Mouse (Mus musculus) layer of hippocampus, adult 9-11 months (tissue): Measurements from ENCODE around the gene Atp5d.
A peak's percentile ranks its signal among the peaks of the same experiment; 100 is the strongest.

Experiments
- DNase-seq: peaks from one replicate; pipeline ENCODE4 v3.0.0; 2022

Gene Atp5d

DNA sequence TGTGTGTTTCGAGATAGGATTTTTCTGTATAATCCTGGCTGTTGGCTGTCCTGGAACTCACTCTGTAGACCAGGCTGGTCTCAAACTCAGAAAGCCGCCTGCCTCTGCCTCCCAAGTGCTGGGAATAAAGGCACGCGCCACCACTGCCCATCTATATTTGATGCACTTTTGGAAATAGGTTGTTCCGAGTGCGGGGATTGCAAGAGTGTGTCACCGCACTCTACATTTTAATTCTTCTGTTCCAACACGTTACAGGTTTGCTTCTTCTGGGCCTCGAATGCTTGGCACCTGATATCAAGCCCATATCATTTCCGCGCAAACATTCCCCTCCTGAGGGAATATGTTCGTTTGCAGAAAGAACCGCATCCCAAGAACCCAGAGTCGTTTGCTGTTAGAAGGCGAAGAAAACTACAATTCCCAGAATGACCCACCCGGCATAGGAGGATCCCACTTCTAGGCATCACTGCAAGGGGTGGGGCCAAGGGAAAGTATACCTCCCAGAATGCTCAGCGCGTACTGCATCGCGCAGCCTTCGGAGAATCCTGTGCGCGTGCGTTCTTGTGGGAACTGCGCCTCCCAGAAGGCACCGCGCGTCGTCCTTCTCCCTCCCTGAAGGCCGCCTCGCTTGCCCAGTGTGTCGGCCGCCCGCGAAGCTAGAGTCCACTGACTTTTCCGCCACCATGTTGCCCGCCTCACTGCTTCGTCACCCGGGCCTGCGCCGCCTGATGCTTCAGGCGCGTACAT, 3.5 kb downstream of the Atp5d start:
- peak; percentile 97 for DNase-seq

DNA sequence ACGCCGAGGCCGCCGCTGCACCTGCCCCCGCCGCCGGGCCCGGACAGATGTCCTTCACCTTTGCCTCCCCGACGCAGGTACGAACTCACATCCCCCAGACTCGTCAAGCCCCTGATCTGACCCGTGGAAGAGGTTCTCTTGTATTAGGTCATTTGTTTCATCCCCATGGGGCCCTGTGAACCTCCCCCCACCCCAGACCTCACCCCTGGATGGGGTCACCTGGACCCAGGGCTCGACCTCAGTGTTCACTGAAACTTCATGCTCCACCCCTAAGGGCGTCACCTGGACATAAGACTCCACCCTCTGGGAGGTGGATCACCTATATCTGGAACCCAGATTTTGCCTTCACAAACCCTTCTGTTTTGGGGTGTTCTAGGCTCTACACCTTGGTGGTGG, 4.1 kb downstream of the Atp5d start:
- no peak for DNase-seq

DNA sequence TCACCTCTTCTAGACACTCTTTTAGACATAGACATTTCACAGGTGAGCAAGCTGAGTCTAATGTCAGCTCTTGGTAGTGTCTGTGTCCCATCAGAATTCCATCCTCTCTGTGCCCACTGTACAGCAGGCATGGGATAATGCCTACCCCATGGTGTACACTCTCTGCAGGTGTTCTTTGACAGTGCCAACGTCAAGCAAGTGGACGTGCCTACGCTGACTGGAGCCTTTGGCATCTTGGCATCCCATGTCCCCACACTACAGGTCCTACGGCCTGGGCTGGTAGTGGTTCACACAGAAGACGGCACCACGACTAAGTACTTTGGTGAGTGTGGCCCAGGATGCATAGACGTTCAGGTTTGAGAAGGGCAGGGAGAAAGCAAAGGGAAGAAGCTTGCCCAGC, 5.2 kb downstream of the Atp5d start:
- DNase-seq: no peak

DNA sequence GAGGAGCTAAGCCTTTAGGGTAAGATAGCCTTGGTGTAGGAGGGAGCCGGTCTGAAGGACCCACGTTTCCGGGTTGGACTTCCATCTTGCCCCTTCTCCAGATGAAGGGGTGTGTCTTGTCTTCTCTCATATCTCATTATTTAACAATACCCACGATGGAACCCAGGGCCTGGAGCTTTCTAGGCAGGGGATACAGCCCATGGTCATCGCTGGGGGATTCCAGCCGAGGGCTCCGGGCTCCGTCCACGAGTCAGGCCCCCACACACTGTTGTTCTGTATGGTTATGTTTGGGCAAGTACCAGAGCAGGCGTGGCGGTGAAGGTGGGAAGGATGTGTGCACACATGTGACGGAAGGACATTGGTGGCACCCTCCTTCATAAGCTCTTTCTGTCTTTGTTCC, 5.7 kb downstream of the Atp5d start:
- DNase-seq: peak; percentile 28

DNA sequence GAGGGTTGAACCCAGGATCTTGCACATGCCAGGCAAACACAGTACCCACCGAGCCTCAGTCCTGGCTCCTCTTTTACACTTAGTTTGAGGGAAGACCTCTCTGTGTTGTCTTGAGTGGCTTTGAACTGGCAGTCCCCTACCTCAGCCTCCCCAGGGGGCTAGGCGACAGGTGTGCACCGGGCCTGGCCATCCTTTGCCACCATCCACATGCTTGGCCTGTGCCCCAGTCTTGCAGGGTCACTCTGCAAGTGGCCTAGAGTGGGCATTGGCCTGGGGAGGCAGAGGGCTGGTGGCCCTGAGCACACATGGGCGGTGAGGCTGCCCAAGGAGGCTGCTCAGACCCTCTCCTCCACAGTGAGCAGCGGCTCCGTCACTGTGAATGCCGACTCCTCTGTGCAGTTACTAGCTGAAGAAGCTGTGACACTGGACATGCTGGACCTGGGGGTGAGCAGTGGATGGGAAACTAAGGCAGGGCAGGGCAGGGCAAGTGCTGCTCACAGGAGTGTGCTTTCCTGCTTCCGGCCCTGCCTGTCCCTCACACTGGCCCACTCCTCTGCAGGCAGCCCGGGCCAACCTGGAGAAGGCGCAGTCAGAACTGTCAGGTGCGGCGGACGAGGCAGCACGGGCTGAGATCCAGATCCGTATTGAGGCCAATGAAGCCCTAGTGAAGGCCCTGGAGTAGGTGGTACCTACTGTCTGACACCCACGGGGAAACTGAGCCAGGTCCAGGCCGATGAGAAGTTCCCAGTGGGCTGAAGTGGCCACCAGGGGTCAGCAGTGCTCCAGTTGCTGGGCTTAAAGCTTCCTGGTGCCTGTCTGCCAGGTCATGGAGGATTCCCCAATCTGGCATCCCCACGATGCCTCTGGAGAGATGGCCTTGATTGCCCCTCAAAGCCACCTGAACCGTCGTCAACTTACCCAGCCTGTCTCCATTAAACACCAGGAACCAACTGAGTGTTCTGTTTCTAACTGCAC, 6.7 kb downstream of the Atp5d start:
- peak; percentile 66 for DNase-seq

DNA sequence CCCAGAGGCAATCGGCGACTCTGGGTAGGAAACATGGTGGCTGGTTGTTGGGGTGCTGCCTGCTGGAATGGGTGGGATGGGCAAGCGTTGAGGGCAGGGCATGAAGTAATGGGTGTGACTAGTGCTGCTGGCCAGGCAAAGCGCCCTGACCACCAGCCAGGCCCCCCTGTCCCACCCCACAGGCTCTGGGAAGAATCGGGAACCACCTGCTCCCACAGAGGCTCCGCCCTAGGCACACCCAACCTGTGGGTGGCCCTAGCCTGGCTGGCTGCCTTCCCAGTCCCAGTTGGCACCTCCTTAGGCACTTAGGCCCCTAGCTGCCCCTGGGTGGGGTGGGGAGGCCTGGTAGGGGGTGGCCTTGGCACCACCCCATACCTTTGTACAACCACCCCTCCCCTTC, 7.5 kb downstream of the Atp5d start:
- peak; percentile 34 for DNase-seq

DNA sequence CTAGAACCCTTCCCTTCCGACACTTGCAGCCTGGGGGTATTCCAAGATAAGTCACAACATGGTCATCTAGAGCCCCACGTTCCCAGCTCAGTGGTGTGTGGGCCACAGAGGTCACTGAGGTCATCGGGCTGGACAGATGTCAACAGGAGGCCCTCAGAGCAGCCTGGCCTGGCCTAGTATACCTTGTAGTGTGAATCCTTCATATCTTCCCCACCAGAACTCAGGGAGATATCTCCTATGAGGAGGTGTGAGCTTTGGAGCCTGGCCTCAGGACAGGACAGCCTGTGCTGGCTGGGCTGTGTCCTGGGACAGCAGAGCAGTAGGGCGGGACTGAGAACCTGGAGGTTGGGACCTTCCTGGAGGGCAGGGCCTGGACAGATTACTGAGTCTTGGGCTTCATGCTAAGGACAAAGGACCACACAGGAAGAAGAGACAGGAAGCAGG, 8.2 kb downstream of the Atp5d start:
- DNase-seq: peak; percentile 49

DNA sequence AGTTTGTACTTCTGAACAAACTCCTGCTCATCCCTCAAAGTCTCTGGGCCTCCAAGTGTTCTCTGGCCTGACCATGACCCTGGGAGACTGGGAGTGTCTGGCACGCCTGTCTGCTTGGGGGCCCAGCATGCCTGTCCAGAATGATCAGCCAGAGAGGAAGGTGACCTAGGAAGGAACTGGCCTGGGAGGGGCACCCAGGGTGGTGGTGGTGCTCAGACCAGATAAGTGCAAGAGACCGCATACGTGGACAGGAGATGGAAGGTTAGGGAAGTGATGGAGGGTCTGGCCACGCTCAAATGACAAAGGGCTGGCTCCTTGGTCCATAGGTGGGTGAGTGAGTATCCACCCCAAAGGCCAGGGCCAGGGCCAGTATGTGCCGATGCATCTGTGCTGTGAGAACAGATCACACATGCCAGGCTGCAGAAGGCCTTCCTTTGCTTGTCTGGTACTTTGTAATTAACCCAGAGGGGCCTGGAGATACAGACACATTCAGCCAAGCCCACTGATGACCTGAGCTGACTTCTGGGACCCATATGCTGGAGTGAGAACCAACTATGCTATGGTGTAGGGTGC, 8.8 kb downstream of the Atp5d start:
- DNase-seq: peak; percentile 47

DNA sequence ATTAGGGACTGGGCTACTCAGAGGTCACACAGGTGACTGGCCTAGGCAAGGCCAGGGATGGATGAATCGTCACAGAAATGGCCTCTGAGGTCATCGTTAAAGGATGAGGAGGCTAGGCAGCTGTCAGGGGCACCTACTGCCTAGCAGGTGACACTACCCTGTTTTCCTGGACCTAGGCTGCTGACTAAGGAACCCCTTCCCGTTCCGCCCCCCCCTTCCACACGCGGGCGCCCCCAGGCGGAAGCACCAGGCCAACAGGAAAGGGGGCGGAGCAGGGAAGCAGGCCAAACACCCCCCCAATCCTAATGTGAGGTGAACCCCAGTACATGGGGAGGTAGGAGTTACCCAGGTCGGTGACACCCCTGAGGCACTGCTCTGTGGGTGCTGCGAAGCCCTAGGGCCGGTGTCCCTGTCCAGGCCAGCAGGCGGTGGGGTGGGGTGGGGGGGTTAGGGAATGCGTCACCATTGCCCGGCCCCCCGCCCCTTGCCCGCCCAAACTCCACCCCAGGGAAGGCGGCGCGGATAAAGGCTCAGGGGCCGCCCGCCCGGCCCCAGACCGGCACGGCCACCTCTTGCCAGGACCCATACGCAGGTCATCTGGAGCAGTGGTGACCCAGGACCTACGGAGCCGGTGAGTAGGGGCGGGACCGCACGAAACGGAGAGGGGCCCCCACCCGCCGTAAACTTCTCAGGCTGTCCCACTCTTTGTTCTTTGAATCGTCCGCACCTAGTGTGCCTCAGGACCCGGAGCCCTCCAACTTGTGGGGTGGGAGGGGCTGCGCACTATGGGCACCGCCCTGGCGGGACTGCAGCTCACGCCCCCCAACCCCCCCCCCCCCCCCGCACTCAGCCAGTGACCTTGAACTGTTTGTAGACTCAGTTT, 9.5 kb downstream of the Atp5d start, which contains the start of gene Midn:
Midn (plus strand) TSS at position 554 of the 883 bp plus-strand sequence.
- DNase-seq: peak; percentile 73

DNA sequence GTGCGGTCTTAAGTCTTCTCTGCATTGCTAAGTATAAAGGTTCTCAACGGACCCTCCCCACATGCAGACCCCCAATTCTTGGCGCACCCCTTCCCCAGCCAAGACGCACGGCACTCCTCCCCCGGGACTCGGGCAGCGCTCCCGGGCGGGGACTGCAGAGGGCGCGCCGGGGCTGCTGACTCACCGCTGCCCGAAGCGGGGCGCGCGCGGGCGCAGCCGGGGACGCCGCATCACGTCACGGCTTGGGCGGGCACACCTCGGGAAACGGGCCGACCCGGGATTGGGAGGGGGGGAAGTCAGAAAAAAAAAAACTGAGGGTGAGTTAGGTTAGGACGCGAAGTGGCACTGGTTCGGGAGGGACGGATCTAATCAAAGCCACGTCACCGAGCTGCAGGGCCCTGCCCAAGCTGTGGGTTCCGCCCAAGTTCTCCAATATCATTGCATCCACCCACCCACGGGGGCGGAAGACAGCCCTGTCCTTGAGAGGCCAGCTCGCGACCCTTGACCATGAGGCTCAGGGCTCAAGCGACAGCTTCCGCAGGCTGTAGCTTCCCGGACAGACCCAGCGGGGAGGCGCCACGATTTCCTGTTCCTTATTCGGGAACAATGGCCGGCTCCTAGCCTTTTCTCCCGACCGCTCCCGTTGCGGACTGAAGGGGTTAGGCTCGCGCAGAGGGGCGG, 10.3 kb downstream of the Atp5d start:
- DNase-seq: peak; percentile 94

DNA sequence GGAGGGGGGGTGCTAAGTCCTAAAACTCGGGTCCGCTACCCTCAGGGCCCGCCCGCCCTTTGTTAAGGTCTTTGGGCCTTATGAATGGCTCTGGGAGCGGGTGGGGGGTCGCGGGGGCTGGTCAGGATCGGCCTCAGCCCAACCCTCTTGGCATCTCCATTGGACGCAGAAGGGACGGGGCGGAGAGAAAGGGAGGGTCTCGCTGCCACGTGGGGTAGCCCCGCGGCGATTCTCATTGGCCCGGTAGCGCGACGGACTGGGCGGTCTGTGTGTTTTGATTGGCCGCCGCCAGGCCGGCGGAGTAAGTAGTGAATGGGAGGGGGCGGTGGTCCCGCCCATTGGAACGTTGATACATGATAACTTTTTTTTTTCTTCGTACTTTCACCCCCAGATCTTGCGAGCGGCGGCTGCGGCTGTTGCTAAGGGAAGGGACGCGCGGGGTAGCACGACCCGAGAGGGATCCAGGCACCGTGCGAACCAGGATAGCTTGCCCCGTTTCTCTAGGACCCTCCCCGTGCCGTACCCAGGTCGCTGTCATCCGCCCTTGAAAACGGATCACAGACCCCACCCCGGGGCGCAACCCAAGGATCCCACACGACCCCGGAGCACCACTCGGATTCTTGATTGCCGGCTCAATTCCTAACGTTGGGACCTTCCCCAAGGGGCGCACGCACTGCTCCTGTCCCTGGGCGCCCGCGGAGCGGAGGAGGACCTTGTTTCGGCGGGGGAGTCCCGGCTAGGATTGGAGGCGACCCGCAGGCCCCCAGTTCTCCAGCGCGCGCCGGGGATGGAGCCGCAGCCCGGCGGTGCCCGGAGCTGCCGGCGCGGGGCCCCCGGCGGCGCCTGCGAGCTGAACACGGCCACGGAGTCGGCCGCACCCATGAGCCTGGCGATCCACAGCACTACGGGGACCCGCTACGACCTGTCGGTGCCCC, 11.1 kb downstream of the Atp5d start:
- peak; percentile 99 for DNase-seq

DNA sequence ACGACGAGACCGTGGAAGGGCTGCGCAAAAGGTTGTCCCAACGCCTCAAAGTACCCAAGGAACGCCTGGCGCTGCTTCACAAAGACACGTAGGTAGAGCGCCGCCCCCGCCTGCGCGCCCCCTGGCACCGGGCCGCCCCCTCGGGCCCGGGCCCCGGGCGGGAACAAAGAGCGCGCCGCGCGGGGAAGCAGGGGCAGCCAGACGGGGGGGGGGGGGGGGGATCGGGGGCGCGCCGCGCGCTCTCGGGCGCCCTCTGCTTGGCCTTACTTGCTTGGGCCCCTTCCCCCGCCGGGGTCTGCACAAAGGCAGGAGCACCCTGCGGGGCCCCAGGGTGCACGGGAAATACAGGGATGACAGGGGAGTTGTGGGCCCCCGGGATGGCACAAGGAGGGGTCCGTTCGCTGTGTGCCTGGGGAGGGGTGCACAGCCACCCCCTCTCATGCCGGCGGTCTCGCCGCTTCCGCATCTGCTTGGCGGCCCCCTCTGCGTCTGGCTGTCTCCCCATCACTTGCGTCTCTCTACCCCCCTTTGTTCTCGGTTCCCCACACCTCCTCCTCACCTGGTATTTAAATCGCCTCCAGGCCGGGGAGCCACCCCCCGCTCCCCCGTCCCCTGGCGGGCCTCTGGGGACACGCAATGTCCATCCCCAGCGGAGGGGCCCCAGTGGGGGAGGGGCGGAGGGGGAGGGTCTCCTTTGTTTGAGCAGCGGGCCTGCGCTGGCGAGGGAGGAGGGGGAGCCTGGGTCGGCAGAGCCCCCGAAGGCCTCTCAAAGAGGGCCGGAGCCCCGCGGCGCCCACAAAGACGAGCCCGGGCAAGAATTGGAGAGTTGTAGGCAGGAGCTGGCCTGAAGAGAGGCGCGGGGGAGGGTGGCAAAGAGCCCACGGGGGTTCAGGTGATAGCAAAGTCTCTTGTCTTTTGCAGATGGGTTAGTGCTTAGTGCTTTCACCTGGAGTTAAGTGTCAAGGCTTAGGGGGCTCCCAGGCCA, 12.1 kb downstream of the Atp5d start:
- DNase-seq: peak; percentile 65

DNA sequence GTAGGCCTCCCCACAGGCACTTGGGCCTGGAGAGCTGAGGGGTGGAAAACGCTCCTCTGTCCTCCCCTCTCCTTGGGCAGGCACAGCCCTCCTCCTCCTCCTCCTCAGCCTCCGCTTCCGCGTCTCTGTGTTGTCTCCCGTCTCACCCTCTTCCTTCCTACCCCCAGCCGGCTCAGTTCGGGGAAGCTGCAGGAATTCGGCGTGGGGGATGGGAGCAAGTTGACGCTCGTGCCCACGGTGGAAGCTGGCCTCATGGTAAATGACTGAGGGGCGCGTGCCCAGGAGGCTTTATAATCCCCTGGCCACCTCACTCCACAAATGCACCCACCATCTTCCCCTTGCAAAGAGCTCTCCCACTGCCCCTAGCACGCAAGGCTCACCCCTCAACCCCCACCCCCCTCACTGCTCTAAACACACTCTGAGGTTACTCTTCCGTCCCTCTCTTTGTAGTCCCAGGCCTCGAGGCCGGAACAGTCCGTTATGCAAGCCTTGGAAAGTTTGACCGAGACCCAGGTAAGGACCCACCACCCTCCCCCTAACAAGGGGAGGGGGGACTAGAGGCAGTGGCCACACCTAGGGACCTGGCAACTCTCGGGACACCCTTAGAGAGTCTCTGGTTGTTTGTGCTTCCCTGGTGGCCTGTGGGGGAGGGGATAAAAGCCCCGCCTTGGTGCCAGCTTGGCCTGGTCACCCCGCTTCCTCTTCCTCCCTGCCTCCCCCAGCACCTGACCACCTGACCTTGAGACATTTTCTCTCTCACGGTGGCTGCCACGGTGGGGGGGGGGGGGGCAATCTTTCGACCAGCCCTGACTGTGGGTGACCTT, 13.0 kb downstream of the Atp5d start:
- DNase-seq: peak; percentile 77

DNA sequence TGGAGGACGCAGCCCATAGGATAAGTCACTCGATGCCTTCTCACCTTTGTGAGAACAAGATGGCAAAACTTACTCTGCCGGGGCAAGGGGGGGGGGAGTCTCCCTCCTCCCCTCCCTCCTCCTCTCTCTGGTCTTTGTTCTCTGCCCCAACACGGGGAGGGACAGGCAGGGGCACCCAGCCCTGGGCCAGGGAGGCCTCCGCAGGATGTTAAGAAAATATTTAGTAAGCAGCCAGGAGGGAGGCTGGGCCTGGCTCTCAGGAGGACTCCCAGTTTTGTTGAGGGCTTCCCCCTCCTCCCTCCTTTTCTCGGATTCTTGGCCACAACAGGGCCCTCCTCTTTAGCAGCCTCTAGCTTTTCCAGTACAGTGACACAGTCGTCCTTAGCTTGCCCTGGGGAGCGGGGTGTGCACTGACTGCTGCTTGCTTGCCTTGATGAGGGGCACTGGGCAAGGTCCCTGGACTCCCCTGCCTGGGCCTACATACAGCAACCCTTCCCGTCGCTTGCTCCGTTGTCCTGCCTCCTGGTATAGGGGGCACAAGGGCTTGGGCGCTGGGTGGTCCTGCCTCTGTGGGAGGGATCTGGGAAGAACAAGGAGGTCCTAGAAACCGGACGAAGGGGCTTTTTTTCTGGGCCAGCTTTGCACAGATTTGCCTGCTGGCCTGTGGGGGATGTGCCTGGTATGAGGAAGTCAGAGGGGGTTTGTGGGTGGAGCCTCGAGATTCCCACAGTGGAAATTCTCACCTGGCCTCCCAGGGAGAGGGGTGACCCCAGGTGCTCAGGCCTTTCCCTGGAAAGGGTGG, 13.8 kb downstream of the Atp5d start:
- DNase-seq: no peak

DNA sequence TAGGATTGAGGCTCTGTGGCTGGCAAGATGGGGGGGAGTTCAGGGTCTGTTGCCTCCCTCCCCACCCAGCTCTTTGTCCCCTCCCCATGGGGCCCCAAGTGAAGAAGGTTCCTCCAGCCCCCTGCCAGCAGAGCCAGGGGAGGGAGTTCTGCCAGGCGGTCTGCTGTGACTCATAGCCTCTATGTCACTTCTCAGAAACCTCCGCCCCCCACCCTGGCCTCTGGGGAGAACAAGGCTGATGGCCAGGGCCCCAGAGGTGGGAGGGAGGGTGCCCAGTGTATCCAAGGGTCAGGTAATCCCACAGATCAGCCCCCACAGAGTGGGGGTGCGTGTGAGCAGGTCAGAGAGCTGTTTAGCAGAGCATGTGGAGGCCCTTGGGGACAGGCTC, 14.4 kb downstream of the Atp5d start:
- DNase-seq: peak; percentile 60

DNA sequence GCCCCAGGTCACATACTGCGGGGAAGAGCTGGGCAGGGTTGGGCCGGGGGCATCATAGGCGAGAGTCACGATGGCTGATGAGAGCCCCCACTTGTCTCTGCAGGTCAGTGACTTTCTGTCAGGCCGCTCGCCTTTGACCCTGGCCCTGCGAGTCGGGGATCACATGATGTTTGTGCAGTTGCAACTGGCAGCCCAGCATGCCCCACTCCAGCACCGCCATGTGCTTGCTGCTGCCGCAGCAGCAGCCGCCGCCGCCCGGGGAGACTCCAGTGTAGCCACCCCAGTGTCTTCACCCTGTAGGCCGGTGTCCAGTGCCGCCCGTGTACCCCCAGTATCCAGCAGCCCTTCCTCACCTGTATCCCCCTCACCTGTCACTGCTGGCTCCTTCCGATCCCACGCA, 15.3 kb downstream of the Atp5d start:
- DNase-seq: no peak

DNA sequence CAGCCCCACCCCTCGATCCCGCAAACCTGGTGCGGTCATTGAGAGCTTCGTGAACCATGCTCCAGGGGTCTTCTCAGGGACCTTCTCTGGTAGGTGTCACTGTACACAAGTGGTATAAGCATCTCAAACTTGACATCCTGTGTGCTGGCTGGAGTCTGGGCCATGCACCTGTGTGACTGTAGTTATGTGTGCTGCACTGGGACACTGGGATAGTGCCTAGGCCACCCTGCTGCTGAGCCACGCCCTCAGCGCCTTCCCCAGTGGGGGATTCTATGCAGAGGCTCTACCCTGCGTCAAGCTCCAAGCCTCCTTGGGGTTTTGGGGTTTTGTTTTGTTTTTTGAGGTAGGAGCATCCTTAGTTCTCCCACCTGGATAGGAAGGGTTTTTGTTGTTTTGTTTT, 16.0 kb downstream of the Atp5d start:
- DNase-seq: no peak

DNA sequence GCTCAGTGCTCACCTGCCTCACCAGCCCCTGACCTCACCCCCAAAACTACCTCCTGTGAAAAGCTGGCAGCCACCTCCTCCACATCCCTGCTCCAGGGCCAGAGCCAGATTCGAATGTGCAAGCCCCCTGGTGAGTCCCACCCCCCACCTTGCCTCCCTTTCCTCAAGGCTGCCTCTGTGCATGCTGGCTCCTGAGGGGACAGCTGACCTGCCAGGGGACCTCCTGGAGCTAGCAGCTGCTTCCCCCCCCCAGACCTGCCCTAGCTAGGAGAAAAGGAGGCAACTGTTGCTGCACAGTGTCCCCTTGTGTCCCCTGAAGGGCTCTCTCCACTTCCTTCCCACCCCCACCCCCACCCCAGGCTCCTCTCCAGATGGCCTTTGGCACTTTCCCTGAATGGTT, 16.8 kb downstream of the Atp5d start:
- no peak for DNase-seq
